Mouse (Mus musculus): ENCODE data around the gene Ctsw.
A peak's percentile ranks its signal among the peaks of the same experiment; 100 is the strongest.
"Not testable (repeated sequence)": the region's sequence is repeated elsewhere in the genome, so short reads cannot be mapped to it uniquely, and the experiment has no call there.

The Ctsw gene

DNA sequence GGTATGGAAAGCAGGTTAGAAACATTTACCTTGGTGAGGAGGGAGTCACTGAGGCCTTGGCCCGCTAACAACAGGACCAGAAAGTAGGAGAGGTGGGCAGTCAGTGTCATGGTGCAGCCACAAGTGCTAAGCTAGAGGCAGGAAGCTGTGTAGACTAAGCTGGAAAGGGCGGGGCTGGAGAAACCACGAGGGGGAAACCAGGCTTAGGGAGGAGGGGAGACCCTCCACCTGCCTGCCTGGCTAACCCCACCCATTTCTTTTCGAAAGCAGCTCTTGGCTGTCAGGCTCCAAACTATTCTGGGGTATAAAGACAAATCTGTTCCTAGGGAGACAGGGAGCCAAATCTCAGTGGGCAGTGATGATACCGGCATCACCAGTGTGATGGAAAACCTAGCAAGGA lies at the start of gene Ctsw:
Gene Ctsw, minus strand, starts transcription at position 134 of the 400 bp plus-strand sequence.
- DNase-seq (ENCODE audit: low spot score in 2 of 2), result no peak

DNA sequence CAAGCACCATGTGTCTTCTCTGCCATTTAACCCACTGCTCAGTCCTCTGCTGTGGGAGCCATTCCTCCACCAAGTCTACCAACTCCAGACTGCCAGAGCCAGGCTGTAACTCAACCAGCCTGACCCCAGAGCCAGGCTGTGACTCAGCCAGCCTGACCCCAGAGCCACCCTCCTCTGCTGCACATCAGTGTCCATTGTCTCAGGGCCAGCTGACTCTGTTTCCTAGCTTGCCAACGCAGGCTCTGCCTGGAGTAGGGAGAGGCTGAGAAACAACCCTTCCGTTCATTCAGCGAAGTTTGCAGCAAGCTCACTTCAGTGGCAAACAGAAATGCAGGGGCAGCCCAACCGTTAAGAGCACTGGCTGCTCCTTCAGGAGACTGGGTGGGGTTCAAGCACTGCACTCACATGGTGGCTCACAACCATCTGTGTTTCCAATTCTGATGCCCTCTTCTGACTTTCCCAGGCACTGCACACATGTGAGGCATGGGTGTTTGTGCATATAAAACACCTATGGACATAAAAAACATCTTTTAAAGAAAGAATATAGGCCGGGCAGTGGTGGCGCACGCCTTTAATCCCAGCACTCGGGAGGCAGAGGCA lies 48.7 kb upstream of the Ctsw start:
- no peak for DNase-seq (ENCODE audit: low spot score in 2 of 2)

DNA sequence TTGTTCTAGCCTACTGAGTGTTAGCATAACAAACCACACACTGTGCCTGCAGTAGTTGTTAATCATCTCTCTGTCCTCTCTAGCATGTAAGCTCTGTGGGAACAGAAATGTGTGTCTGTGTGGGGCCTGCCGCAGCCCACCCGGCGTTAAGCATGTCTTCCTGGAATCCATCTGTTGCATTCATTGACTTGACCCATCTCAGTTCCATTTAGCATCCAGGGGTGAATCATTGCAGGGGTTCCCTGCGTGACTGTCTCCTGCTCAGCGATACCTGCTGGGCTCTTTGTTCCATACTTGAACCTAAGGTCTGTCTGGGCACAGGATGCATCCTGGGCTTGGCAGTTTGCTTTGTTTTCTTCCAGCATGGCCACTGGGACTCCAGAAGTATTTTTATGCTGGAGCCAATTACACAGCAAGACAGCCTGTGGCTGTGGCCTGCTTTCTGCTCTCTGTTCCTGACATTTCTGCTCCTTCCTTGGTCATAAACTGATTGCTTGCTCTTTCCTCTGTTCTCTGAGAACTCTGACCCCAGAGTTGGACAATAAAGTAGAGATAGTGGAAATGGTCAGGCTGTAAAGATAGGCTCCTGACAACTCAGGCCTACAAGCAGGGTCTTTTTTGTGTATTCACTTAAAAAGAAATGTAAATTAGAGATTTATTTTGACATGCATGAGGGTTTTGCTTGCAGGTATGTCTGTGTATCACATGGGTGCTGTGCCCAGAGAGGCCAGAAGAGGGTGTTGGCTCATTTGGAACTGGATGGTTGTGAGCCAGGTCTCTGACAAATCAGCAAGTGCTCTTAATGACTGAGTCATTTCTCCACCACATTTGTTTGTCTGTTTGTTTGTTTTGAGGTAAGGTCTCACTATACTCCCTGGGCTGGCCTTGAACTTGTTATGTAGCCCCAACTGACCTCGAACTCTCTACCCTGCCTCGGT lies 47.8 kb upstream of the Ctsw start:
- no peak for DNase-seq (ENCODE audit: low spot score in 2 of 2)

DNA sequence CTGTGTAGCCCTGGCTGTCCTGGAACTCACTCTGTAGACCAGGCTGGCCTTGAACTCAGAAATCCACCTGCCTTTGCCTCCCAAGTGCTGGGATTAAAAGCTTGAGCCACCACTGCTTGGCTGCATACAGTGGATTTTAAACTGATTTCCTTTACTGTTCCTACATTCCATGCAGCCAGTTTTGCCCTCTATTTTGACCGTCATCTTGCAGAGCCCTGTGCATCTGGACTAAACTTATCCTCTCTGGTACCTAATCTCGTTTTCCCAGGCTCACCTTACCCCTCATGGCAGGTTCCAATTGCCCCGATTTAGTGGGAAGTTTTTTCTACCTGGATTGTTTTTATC lies 44.7 kb upstream of the Ctsw start:
- no peak for DNase-seq (ENCODE audit: low spot score in 2 of 2)

DNA sequence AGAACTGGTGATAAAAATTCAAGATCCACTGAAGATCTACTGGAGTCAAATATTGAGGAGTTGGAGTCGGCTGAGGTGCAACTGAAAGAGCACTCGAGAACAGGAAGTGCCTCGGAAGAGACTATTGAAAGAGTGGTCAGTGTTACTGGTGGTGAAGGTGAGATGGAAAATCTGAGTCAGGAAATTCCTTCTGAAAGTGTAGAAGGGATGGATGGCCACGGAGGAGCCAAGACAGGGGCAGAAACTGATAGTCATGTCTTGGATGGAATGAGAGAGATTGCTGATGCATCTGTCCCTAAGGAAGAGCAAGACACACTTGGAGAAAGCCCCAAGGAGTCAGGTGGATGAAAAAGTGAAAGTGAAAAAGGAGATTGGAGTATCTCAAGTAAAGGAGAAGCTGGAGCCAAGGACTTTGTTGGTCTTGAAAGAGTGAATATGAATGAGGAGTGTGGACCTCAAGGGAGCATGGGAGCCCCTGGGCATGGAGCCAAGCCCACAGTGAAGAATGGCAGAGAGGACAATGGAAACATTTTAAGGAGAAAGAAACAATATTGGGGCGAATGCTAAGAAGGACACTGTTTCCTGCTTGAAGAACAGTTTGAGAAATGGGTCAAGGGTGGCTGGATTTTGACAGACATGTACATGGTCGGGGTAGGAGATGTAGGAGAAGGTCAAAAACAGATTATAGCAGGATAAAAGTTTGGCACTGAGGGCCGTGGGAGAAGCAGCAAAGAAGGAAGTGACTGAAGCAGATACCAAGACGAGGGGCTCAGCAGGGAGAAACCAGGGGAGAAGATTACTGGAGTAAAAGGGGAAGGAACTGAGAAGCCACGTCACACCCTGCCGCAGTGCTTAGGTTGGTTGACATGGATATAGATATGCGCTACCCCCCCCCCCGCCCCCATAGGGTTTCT lies 44.0 kb upstream of the Ctsw start:
- DNase-seq (ENCODE audit: low spot score in 2 of 2), result no peak

DNA sequence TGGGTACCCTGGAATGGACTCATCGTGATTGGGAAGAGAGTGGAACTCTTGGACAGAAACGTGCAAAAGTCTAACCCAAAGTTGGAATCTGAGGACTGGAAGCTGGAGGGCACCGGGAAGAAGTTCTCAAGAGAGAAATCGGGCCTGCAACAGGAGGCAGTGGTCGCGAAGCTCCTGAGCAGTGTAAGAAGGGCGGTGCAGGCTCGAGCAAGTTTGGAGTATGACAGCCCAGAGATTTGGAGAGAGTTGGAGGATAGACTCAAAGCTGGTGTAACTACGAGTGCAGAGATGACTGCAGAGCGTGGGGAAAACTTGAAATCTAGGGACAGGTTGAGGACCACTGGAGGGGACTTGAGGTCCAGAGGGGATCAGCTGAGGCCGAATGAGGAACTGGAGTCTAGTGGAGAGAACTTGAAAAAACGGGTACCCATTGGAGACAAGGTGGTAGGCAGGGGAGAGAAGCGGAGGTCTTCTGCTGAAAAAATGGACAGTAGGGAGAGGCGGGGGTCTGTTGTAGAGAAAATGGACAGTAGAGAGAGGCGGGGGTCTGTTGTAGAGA lies 42.8 kb upstream of the Ctsw start:
- no peak for DNase-seq (ENCODE audit: low spot score in 2 of 2)

DNA sequence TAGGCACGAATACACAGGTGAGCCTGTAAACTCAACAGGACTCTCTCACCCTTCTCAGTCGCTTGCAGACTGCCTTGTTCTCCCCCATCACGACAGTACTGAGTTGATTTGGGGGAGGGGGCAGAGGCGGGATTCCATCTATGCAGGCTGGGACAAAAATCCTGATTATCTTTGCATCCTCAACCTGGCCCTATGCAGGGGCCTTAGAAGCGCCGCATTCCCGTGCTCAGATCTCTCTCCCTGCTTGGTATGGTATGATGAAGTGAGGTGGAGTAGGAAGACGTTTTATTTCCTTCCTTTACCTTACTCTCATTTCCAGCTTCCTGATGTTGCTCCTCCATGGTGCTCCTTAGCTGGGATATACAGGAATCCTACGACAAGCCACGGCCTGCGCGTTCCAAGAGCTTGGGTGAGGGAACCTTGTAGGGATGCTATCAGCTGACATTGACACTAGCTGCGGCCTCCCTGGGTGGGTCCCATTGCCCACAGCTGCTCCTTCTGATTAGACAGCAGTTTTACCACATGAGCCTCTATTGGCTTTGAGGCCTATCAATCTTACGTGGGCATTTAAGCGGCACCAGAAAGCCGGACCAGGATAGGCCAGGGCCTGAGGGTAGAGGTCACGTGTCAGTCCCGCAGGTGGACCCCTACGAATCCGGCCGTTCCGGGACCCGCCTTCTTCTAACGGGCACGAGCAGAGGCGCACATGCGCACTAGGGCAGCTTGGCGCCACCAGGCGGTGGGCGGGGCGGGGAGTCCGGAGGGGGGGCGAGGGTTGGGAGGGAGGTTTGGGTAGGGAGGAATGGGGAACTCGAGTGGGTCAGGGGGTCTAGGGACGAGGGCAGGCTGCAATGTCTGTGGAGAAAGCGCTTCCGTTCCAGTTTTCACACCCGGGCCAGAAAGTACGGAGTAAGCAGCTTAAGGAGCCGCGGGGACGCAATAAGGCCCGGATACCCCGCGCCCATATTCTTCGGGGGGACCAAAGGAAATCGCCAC lies 42.0 kb upstream of the Ctsw start, which contains the start of gene Snx32:
Gene Snx32, minus strand, starts transcription at position 508 of the 996 bp plus-strand sequence.
- DNase-seq (ENCODE audit: low spot score in 2 of 2), result peak; percentile 98 to 99

DNA sequence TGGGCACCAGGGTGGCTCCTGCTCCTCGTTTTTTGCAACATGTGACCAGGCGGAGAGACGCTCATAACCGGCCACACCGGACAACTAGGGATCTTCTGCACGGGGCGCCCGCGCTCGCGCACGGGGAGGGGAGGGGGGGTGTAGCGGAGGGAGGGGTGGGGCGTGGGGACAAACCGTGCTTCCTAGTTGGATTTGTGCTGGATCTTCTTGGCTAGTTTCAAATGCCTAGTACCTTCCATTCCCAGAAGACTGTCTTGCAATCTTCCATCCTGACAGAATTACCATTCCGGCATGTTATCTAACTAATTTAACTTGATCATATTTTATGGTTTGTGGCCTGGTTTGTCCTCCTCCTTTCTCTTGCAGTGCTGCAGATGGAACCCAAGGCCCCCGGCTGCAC lies 35.4 kb upstream of the Ctsw start, which contains the start of gene 1700020D05Rik:
Gene 1700020D05Rik, minus strand, starts transcription at position 101 of the 400 bp plus-strand sequence.
- no peak for DNase-seq (ENCODE audit: low spot score in 2 of 2)

DNA sequence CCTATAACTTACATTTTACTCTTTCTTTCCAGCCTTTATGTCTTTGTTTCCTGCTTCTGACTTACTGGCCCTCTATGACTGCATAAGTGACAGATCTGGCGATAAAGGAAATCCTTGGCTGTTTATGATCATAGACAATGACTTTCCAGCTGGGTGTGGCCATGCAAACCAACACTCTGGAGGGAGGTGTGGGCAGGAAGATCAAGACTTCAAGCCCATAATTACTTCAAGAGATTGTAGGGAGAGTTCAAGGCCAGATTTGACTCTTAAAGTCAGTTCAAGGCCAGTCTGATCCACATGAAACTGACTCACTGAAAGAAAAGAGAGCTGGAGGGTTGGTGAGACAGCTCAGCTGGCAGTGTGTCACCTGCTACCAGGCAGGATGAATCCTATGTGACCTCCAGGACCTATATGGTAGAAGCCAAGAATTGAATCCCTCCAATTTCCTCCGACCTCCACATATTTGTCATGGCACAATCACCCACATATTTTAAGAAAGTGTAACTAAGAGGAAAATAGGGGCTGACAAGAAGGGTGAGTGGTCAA lies 32.1 kb upstream of the Ctsw start:
- DNase-seq (ENCODE audit: low spot score in 2 of 2), result no peak

DNA sequence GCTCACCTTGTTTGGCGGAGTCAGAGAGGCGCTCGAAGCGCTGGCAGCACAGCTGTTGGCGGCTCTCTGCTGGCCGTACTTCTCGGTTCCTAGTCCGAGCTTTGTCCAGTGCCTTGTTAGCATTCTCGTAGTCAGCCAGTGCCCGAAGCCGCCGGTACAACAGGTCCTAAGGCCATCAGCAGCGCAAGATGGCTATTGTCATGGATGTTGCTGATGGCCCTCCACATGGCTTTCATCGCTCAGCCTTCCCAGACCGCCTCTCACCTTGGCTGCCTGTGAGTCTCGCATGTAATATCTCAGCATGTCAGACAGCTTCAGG lies 27.7 kb upstream of the Ctsw start:
- no peak for DNase-seq (ENCODE audit: low spot score in 2 of 2)

DNA sequence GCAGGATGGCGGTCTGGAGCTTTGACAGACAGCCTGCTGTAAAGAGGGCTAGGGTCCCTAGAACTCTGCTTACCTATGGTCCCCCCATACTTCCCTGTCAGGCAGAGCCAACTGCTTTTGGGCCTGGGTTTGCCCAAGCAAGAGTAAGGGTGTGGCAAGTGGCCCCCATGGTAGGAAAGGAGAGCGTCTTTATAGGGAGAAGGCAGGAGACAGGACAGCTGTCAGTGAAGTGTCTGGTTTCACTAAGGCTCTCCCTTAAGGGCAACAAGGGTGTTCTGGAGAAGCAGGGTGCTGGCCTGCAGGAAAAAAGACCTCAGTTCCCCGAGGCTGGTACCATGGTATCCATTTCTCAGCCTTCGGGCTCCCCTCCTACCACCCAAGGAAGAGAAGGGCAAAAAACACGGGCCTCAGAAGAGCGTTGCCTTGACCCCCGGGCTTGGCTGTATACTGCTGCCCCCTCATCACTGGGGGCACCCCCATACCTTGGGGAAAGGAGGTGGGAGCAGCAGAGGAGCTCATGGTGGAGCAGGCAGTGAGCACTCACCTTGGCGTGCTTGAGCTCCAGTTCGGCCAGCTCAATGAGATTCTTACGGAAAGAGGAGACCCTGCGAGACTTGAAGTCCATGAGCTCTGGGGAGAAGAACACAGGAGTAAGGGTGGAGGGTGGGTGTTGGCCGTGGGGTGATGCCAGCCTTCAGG lies 27.2 kb upstream of the Ctsw start:
- DNase-seq (ENCODE audit: low spot score in 2 of 2), result no peak

DNA sequence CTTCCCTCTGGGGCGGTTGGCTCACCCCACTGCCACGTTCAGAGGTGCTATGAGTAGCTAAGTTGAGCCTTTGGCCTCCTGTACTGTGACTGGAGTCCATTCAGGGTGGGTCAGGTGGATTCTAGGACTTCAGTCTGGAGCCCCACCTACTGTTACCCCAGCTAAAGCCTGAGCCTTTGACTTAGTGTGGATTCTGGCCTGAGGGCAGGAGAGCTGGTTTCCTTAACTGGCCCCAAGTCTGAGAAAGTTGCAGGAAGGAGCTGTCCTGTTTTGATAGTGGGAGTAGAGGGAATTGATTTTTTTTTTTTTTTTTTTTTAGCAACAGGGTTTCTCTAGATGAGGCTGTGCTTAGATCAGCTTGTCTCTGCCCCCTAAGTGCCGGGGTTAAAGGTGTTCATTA lies 26.0 kb upstream of the Ctsw start:
- no peak for DNase-seq (ENCODE audit: low spot score in 2 of 2)

DNA sequence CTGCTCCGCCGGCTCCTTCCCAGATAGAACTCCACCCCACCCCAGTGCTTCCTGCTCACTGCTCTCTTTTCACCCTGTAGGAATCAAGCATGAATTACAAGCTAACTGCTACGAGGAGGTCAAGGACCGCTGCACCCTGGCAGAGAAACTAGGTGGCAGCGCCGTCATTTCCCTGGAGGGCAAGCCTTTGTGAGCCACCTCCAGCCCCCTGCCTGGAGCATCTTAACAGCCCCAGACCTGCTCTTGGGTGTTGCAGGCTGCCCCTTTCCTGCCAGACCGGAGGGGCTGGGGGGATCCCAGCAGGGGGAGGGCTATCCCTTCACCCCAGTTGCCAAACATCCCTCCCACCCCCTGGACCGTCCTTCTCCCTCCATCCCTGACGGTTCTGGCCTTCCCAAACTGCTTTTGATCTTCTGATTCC lies 25.0 kb upstream of the Ctsw start:
- not testable (repeated sequence) for DNase-seq (ENCODE audit: low spot score in 2 of 2)

DNA sequence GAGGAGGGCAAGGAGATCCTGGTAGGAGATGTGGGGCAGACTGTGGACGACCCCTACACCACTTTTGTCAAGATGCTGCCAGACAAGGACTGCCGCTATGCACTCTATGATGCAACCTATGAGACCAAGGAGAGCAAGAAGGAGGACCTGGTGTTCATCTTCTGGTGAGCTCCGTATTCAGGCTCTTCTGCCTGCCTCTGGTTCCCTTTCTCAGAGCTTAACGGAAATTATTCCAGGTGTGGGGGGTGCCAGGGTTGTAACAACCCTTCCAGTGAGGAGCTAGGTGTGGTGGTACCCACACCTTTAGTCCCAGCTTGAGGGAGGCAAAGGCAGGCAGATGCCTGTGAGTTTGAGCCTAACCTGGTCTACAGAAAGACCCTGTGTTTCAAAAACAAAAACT lies 24.3 kb upstream of the Ctsw start:
- no peak for DNase-seq (ENCODE audit: low spot score in 2 of 2)

DNA sequence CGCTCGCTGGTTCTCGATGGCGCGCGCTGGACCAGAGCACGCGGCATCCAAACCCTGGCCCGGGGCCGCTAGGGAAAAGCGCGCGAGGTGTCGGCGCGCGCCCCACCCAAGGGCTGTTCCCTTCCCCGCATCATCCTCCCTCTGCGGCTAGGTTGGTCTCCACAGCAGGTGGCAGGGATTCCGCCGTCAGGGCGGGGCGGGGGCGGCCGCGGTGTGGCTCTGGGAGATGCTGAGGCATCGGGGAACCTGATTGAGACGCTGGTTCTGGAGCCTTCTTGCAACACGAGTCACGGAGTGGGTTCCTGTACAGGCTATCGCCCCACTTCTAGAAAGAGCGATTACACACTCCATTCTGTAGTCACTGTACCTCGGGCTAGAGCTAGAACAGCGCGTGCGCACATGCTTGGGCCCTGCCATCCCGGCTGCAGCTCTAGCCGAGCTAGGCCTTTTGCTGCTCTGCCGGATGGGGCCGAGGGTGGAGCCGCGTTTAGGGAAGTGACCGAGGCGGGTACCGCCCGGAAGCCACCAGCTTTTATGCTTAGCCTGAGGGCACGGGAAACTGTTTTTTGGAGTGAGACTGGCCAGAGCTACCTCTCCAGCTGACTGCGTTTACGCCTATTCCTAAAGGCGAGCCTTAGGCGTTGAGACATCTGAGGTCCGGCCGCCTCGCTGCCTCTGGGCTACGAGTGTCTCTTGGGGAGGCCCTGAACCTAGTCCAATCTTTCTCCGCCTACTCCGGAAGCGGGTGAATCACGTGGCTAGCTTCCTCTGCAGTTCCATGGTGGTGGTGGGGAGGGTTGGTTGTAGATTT lies 22.8 kb upstream of the Ctsw start:
- DNase-seq (ENCODE audit: low spot score in 2 of 2), result peak; percentile 71 to 74

DNA sequence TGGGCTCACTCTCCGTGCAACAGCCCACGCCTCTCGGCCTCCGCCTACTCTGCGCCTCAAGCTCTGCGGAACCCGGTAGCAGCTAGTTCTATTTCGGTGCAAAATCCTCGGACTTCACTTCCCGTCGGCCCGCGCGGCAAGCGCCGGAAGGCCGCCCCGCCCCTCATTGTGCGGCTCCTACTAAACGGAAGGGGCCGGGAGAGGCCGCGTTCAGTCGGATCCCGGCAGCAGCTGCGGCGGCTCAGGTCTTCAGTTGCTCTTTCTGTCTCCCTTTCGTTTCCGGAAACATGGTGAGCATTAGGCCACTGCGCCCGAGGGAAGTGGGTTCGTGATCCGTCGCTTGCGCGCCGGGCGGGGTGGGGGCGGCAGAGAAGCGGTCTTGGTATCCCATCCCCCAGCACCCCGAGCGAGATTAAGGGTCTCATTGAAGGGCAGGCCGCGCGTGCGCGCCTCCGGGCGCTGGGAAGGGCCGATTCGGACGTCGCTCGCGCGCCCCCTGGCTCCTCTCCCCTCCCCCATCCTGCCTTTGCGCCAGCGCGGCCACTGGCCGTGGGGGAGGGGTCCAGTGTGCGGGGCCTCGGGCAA lies 22.1 kb upstream of the Ctsw start, which contains the start of gene Cfl1:
Gene Cfl1, plus strand, starts transcription at position 143 of the 585 bp plus-strand sequence.
- DNase-seq (ENCODE audit: low spot score in 2 of 2), result peak; percentile 92 to 93

DNA sequence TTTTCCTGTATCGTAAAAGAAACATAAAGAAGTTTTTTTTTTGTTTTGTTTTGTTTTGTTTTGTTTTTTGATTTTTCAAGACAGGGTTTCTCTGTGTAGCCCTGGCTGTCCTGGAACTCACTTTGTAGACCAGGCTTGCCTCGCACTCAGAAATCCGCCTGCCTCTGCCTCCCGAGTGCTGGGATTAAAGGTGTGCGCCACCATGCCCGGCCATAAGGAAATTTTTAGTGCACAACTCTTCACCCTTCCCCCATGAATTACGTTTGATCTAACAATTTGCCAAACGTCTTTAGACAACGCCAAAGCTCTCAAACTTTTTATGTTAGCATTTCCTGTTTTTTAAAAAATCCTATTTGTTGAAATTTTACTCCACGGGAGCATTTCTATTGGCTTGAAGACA lies 21.4 kb upstream of the Ctsw start:
- not testable (repeated sequence) for DNase-seq (ENCODE audit: low spot score in 2 of 2)

DNA sequence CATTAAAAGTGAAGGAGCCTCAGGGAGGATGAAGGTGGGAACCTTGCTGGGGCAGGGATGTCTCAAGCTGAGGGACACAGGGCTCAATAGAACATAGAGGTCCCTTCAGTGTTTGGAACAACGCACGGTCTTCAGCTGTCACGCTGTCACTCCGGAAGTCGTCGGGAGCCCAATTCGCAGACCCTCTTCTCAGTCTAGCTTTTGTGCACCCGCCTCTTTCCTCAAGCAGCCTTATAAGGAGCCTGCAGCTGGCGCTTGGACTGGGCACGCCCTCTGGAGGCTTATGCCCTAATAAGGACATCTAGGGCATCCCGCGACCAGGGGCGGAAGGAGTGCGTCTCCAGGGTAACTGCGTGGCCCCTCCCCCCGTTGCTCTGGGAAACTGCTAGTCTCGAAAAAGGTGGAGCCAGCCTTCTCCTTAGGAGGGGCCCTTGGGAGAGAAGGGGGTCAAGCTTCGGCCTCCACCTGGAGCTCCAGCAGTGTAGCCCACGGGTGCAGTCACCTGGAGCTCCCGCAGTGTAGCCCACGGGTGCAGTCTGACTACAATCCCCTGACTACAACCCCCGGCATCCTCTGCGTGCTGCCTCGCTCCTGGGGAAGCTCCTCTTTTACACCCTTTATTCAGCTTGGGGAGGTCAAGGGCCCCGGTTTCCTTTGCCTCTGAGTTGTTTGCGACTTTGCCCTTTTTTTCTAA lies 20.7 kb upstream of the Ctsw start:
- DNase-seq (ENCODE audit: low spot score in 2 of 2), result peak; percentile 97 to 98

Measured in frontal cortex, postnatal 14 days (tissue).